Mouse (Mus musculus) myocyte (in vitro differentiated cells): ENCODE data around the gene Calcb. TPM values are rescaled to one million over a fixed set of nuclear protein-coding genes. Genes with fewer than 3 reads are reported as not detected.

Source experiments
- H3K27me3 ChIP-seq: one replicate; pipeline ENCODE4 v1.6.1; 2011; ENCODE audit not compliant: control insufficient read depth, insufficient read depth, insufficient read length
- H3K36me3 ChIP-seq: one replicate; pipeline ENCODE4 v1.6.1; 2011; ENCODE audit not compliant: control insufficient read depth, insufficient read depth
- H3K4me2 ChIP-seq: one replicate; pipeline ENCODE4 v1.6.1; 2011; ENCODE audit warnings: low read depth, control low read depth
- H3K4me3 ChIP-seq: one replicate; pipeline ENCODE4 v1.5.1; 2011; ENCODE audit warnings: mild to moderate bottlenecking, control low read depth, moderate library complexity
- H3K79me2 ChIP-seq: one replicate; pipeline ENCODE4 v1.6.1; 2011; ENCODE audit not compliant: control insufficient read depth, insufficient read depth
- H3ac ChIP-seq: one replicate; pipeline ENCODE4 v1.6.1; 2011; ENCODE audit not compliant: control insufficient read depth, insufficient read length
- CEBPB ChIP-seq: IDR thresholded peaks from 2 replicates; pipeline ENCODE4 v1.6.1; 2011; ENCODE audit warnings: mild to moderate bottlenecking, moderate library complexity; ENCODE audit not compliant: poor library complexity, insufficient read depth, severe bottlenecking
- E2F4 ChIP-seq: IDR thresholded peaks from one replicate; pipeline ENCODE4 v1.6.1; 2011; ENCODE audit warnings: mild to moderate bottlenecking, control low read depth, moderate library complexity; ENCODE audit not compliant: insufficient read depth
- MAX ChIP-seq: IDR thresholded peaks from one replicate; pipeline ENCODE4 v1.6.1; 2011; ENCODE audit warnings: low read depth, mild to moderate bottlenecking, control low read depth
- MYOD1 ChIP-seq, 3 experiments: IDR thresholded peaks; one replicate each; pipeline ENCODE4 v1.6.1; 2011; ENCODE audit warnings: control low read depth in 2 of 3, low read depth in 2 of 3, mild to moderate bottlenecking in 2 of 3, moderate library complexity in 1 of 3; ENCODE audit not compliant: insufficient read length in 2 of 3, control insufficient read depth in 1 of 3
- MYOG ChIP-seq, 3 experiments: IDR thresholded peaks; one replicate each; pipeline ENCODE4 v1.6.1; 2011; ENCODE audit warnings: control low read depth in 2 of 3, low read depth in 2 of 3, mild to moderate bottlenecking in 2 of 3; ENCODE audit not compliant: insufficient read length in 2 of 3, control insufficient read depth in 1 of 3, insufficient read depth in 1 of 3
- POLR2A ChIP-seq: IDR thresholded peaks from one replicate; pipeline ENCODE4 v1.6.1; 2011; ENCODE audit warnings: low read depth, mild to moderate bottlenecking, control low read depth, moderate library complexity; ENCODE audit not compliant: insufficient read length
- POLR2AphosphoS2 ChIP-seq: IDR thresholded peaks from one replicate; pipeline ENCODE4 v1.6.1; 2011; ENCODE audit warnings: low read depth, control low read depth; ENCODE audit not compliant: insufficient read length
- REST ChIP-seq: IDR thresholded peaks from one replicate; pipeline ENCODE4 v1.6.1; 2011; ENCODE audit warnings: mild to moderate bottlenecking, control low read depth, moderate library complexity; ENCODE audit not compliant: insufficient read depth, insufficient read length
- SRF ChIP-seq: IDR thresholded peaks from one replicate; pipeline ENCODE4 v1.6.1; 2011; ENCODE audit warnings: low read depth; ENCODE audit not compliant: control insufficient read depth, insufficient read length
- TCF12 ChIP-seq: IDR thresholded peaks from one replicate; pipeline ENCODE4 v1.6.1; 2011; ENCODE audit warnings: mild to moderate bottlenecking, control low read depth; ENCODE audit not compliant: poor library complexity, insufficient read depth, severe bottlenecking
- TCF3 ChIP-seq: IDR thresholded peaks from one replicate; pipeline ENCODE4 v1.6.1; 2011; ENCODE audit warnings: low read depth, control low read depth; ENCODE audit not compliant: insufficient read length
- USF1 ChIP-seq: IDR thresholded peaks from one replicate; pipeline ENCODE4 v1.6.1; 2011; ENCODE audit warnings: low read depth, mild to moderate bottlenecking, control low read depth, moderate library complexity
- polyA plus RNA-seq: library from polyadenylated mRNA; unstranded; fragments of >200 nt; fragmentation: generic; extraction: Trizol; gene quantifications from one replicate; pipeline ENCODE4 v1.2.1, GENCODE M21; 2012; ENCODE audit warnings: missing spikeins

Calcb gene
- polyA plus RNA-seq, 1 experiment, result 0.13 TPM

- no peaks in the 10 kb centered on the region for H3K36me3 ChIP-seq
- no peak overlapping the region for H3K4me3 ChIP-seq
- TF ChIP-seq MYOD1 (IDR thresholded peaks at IDR 0.05; ENCODE audit: control insufficient read depth in 1 of 3, insufficient read length in 2 of 3, low read depth in 2 of 3) (no peak), E2F4 (no peak), MAX (no peak), SRF (no peak), POLR2AphosphoS2 (no peak), REST (no peak), POLR2A (no peak), USF1 (no peak), TCF12 (no peak), CEBPB (no peak), MYOG (IDR thresholded peaks at IDR 0.05; ENCODE audit: control insufficient read depth in 1 of 3, insufficient read depth in 1 of 3, insufficient read length in 2 of 3, low read depth in 2 of 3) (no peak), TCF3 (no peak)
- H3K79me2 ChIP-seq, result no peaks in the 10 kb centered on the region
- H3ac ChIP-seq, result no peak overlapping the region
- no peaks in the 10 kb centered on the region for H3K27me3 ChIP-seq
- no peak overlapping the region for H3K4me2 ChIP-seq
These were observed 29.8 kb downstream of the Calcb start for GRCm38 (mm10) chr7:114748239-114748638.

- H3K79me2 ChIP-seq, result no peaks in the 10 kb centered on the region
- H3K4me3 ChIP-seq, result no peak overlapping the region
- no peak for TF ChIP-seq MYOD1 (IDR thresholded peaks at IDR 0.05; ENCODE audit: control insufficient read depth in 1 of 3, insufficient read length in 2 of 3, low read depth in 2 of 3)
- no peak for TF ChIP-seq TCF3
- TF ChIP-seq POLR2AphosphoS2, result no peak
- TF ChIP-seq MAX, result no peak
- TF ChIP-seq MYOG (IDR thresholded peaks at IDR 0.05; ENCODE audit: control insufficient read depth in 1 of 3, insufficient read depth in 1 of 3, insufficient read length in 2 of 3, low read depth in 2 of 3), result no peak
- no peak for TF ChIP-seq CEBPB
- no peak for TF ChIP-seq E2F4
- no peak overlapping the region for H3K4me2 ChIP-seq
- no peaks in the 10 kb centered on the region for H3K36me3 ChIP-seq
- H3K27me3 ChIP-seq, result no peaks in the 10 kb centered on the region
- H3ac ChIP-seq, result no peak overlapping the region
These were observed 35.0 kb downstream of the Calcb start for GRCm38 (mm10) chr7:114753471-114753870.

GRCm38 (mm10) chr7:114754196-114754595, 35.8 kb downstream of the Calcb start:
- TF ChIP-seq TCF12, result no peak
- TF ChIP-seq E2F4, result no peak
- no peak for TF ChIP-seq TCF3
- no peak for TF ChIP-seq POLR2AphosphoS2
- TF ChIP-seq MAX, result no peak
- no peak for TF ChIP-seq MYOG (IDR thresholded peaks at IDR 0.05; ENCODE audit: control insufficient read depth in 1 of 3, insufficient read depth in 1 of 3, insufficient read length in 2 of 3, low read depth in 2 of 3)
- no peak for TF ChIP-seq POLR2A
- TF ChIP-seq SRF, result no peak
- TF ChIP-seq REST, result no peak
- no peak for TF ChIP-seq USF1
- no peak for TF ChIP-seq MYOD1 (IDR thresholded peaks at IDR 0.05; ENCODE audit: control insufficient read depth in 1 of 3, insufficient read length in 2 of 3, low read depth in 2 of 3)
- TF ChIP-seq CEBPB, result no peak
- Histone ChIP-seq H3K4me3 (no peak overlapping the region), H3K79me2 (no peaks in the 10 kb centered on the region)

GRCm38 (mm10) chr7:114754626-114755025, 36.2 kb downstream of the Calcb start:
- TF ChIP-seq SRF (no peak), USF1 (no peak), E2F4 (no peak), POLR2AphosphoS2 (no peak), POLR2A (no peak), MAX (no peak), CEBPB (no peak), TCF3 (no peak), TCF12 (no peak), MYOG (IDR thresholded peaks at IDR 0.05; ENCODE audit: control insufficient read depth in 1 of 3, insufficient read depth in 1 of 3, insufficient read length in 2 of 3, low read depth in 2 of 3) (no peak)
- Histone ChIP-seq H3K27me3 (no peaks in the 10 kb centered on the region), H3K79me2 (no peaks in the 10 kb centered on the region), H3ac (no peak overlapping the region), H3K4me2 (no peak overlapping the region), H3K36me3 (no peaks in the 10 kb centered on the region), H3K4me3 (no peak overlapping the region)

More at GRCm38 (mm10) chr7:114754196-114754595, 35.8 kb downstream of the Calcb start:
- H3K27me3 ChIP-seq, result no peaks in the 10 kb centered on the region
- no peak overlapping the region for H3K4me2 ChIP-seq
- H3K36me3 ChIP-seq, result no peaks in the 10 kb centered on the region
- H3ac ChIP-seq, result no peak overlapping the region

- H3K4me2 ChIP-seq, result no peak overlapping the region
- H3K4me3 ChIP-seq, result no peak overlapping the region
- no peaks in the 10 kb centered on the region for H3K27me3 ChIP-seq
- no peak for TF ChIP-seq MAX
- TF ChIP-seq TCF3, result no peak
- no peak for TF ChIP-seq TCF12
- no peak for TF ChIP-seq MYOD1 (IDR thresholded peaks at IDR 0.05; ENCODE audit: control insufficient read depth in 1 of 3, insufficient read length in 2 of 3, low read depth in 2 of 3)
- no peak for TF ChIP-seq E2F4
- no peak for TF ChIP-seq POLR2AphosphoS2
- TF ChIP-seq REST, result no peak
- TF ChIP-seq USF1, result no peak
- TF ChIP-seq CEBPB, result no peak
- no peak for TF ChIP-seq MYOG (IDR thresholded peaks at IDR 0.05; ENCODE audit: control insufficient read depth in 1 of 3, insufficient read depth in 1 of 3, insufficient read length in 2 of 3, low read depth in 2 of 3)
- no peak for TF ChIP-seq SRF
- TF ChIP-seq POLR2A, result no peak
- H3ac ChIP-seq, result no peak overlapping the region
- no peaks in the 10 kb centered on the region for H3K36me3 ChIP-seq
- H3K79me2 ChIP-seq, result no peaks in the 10 kb centered on the region
These were observed 44.2 kb downstream of the Calcb start for GRCm38 (mm10) chr7:114762660-114763059.
